11 mouse cellular contexts compared by ENCODE assay signal in the genomic region with DNA sequence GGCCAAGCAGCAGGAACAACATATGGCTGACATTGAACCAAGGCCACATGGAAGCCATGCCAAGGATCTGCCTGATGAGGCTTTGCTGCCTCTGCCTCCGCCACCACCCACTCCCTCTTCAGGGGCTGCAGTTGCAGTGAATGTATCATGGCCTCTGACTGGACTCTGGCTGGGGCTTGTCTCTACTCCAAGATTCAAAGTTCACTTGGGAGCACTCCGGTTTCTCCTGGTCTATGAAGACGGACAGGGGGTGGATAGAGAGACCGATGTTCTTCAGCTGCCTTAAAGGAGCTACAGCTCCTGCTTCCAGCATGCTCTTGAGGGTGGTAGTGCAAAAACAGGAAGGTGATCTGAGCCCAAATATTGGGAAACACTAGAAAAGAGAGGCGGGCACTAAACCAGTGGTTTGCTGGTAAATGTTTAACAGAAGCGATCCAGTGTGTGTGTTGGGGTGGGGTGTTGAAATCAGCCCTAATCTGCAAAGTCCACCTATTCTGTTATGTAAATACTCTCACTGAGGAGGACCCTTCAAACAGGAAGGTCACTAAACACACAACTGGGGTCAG. TPM values are rescaled to one million over a fixed set of nuclear protein-coding genes. Genes with fewer than 3 reads are reported as not detected.
DNase-seq lines count a peak whose midpoint lies in the region; ATAC-seq and TF ChIP-seq lines count a peak whose summit lies in the region.
"Had no signal": no experiment of that assay in that cellular context is flagged by ENCODE, and none has a peak within 500 bp of the region (broad histone marks: within the 10 kb centered on the region; RNA-seq: fewer than 3 reads in every experiment).

No protein-coding gene starts in this region.

- peak; percentile 90 for ATAC-seq in liver, postnatal 0 days
- peak; percentile 54; the same call in 1 of the 2 replicates for ATAC-seq in neutrophil, adult 5-6 weeks (ENCODE audit: extremely low read depth, insufficient number of reproducible peaks, low FRiP score, poor library complexity, severe bottlenecking)

- H3K27ac ChIP-seq in liver, postnatal 0 days (ENCODE audit: low read depth): peak overlapping the region; percentile 88
- H3K27ac ChIP-seq in left cerebral cortex, adult 2 months: no peak overlapping the region
- H3K27ac ChIP-seq: heart, embryonic 15.5 days had no signal

- H3K4me1 ChIP-seq in liver, postnatal 0 days (ENCODE audit: insufficient read depth): peaks cover 26% of the 10 kb centered on the region

- intact Hi-C loops in left cerebral cortex, adult 2 months (cut with DNase I): no loop called here

- no peaks in the 10 kb centered on the region for H3K9me3 ChIP-seq in liver, postnatal 0 days (ENCODE audit: low read length)
- H3K9me3 ChIP-seq: heart, embryonic 15.5 days had no signal

- H3K4me2 ChIP-seq in liver, postnatal 0 days (ENCODE audit: low read depth, low read length): peak overlapping the region; percentile 30; the same call in 1 of the 2 replicates
- H3K4me2 ChIP-seq: heart, embryonic 15.5 days had no signal

- H3K9ac ChIP-seq in liver, postnatal 0 days (replicated peaks): peak overlapping the region; percentile 3
- H3K9ac ChIP-seq: heart, embryonic 15.5 days had no signal

- no peak for TF ChIP-seq CTCF in liver, postnatal 0 days (IDR thresholded peaks at IDR 0.05; ENCODE audit: low read depth)
- TF ChIP-seq CTCF in left cerebral cortex, adult 2 months (IDR thresholded peaks at IDR 0.05): no peak

- H3K36me3 ChIP-seq in liver, postnatal 0 days (replicated peaks; ENCODE audit: insufficient read depth, low read length): no peaks in the 10 kb centered on the region
- H3K36me3 ChIP-seq: heart, embryonic 15.5 days had no signal

- TF ChIP-seq EP300 in liver, postnatal 0 days (IDR thresholded peaks at IDR 0.05; ENCODE audit: low read depth): peak; percentile 46; the same call in 1 of the 2 replicates

- no peak overlapping the region for H3K4me3 ChIP-seq in liver, postnatal 0 days (ENCODE audit: low read depth, low read length)
- H3K4me3 ChIP-seq in left cerebral cortex, adult 2 months: no peak overlapping the region
- H3K4me3 ChIP-seq: heart, embryonic 15.5 days had no signal

- DNase-seq in cerebellum, postnatal 10 days: peak; percentile 64 to 66
- DNase-seq in cerebellum, adult 8-10 months: no peak
- peak; percentile 92 for DNase-seq in kidney, adult 9 months
- peak; percentile 49 for DNase-seq in liver, postnatal 0 days
- no peak for DNase-seq in thymus, postnatal 10 days (ENCODE audit: low spot score in 2 of 2)
- no peak for DNase-seq in left cerebral cortex, adult 2 months (ENCODE audit: extremely low spot score in 1 of 2, low spot score in 2 of 2)
- no peak for DNase-seq in thymus, postnatal 0 days (ENCODE audit: low spot score)
- DNase-seq: adrenal gland, postnatal 25 days had no signal

- WGBS in liver, postnatal 0 days (ENCODE audit: insufficient replicate concordance): 36% methylated on average over 6 of the region's 6 CpGs

- H3K27me3 ChIP-seq in liver, postnatal 0 days (ENCODE audit: insufficient read depth, low read length): no peaks in the 10 kb centered on the region
- H3K27me3 ChIP-seq: heart, embryonic 15.5 days had no signal

RNA-seq across cellular contexts. Expression of gene Rtkn, which starts 3.7 kb away (rescaled TPM):
- polyA plus RNA-seq in liver, postnatal 0 days (2015; fragmentation: Nextera tagmentation; extraction: Ambion mirVana): 7.0 and 7.1 TPM in 2 replicates
- total RNA-seq in neutrophil, adult 5-6 weeks (2017): not detected in 2 replicates
- total RNA-seq in left cerebral cortex, adult 2 months (2021): 10 to 100 TPM; 87.0 to 97.5 TPM
- polyA plus RNA-seq in thymus, postnatal 0 days (2015; fragmentation: Nextera tagmentation; extraction: Ambion mirVana): 29.1 and 30.9 TPM in 2 replicates
- total RNA-seq: megakaryocyte-erythroid progenitor cell, adult 5-6 weeks had no signal

RNA-seq across cellular contexts. Expression of gene Ino80b, which starts 6.3 kb away (rescaled TPM):
- polyA plus RNA-seq in liver, postnatal 0 days (2015; fragmentation: Nextera tagmentation; extraction: Ambion mirVana): 5.1 and 5.7 TPM in 2 replicates
- 52.8 and 57.5 TPM in 2 replicates for total RNA-seq in neutrophil, adult 5-6 weeks (2017)
- 10 to 100 TPM; 19.9 to 22.2 TPM for total RNA-seq in left cerebral cortex, adult 2 months (2021)
- 17.7 and 17.9 TPM in 2 replicates for polyA plus RNA-seq in thymus, postnatal 0 days (2015; fragmentation: Nextera tagmentation; extraction: Ambion mirVana)

RNA-seq across cellular contexts. Expression of gene Wbp1, which starts 10.2 kb away (rescaled TPM):
- 21.0 and 22.0 TPM in 2 replicates for polyA plus RNA-seq in liver, postnatal 0 days (2015; fragmentation: Nextera tagmentation; extraction: Ambion mirVana)
- total RNA-seq in neutrophil, adult 5-6 weeks (2017): 79.6 and 83.8 TPM in 2 replicates
- 10 to 100 TPM; 42.4 to 42.5 TPM for total RNA-seq in left cerebral cortex, adult 2 months (2021)
- polyA plus RNA-seq in thymus, postnatal 0 days (2015; fragmentation: Nextera tagmentation; extraction: Ambion mirVana): 69.7 and 71.1 TPM in 2 replicates

RNA-seq across cellular contexts. Expression of gene Mogs, which starts 16.3 kb away (rescaled TPM):
- 21.4 and 21.5 TPM in 2 replicates for polyA plus RNA-seq in liver, postnatal 0 days (2015; fragmentation: Nextera tagmentation; extraction: Ambion mirVana)
- total RNA-seq in neutrophil, adult 5-6 weeks (2017): 36.2 and 36.5 TPM in 2 replicates
- total RNA-seq in left cerebral cortex, adult 2 months (2021): 10 to 100 TPM; 28.6 to 29.5 TPM
- 39.9 and 42.0 TPM in 2 replicates for polyA plus RNA-seq in thymus, postnatal 0 days (2015; fragmentation: Nextera tagmentation; extraction: Ambion mirVana)

RNA-seq across cellular contexts. Expression of gene Mrpl53, which starts 22.7 kb away (rescaled TPM):
- polyA plus RNA-seq in liver, postnatal 0 days (2015; fragmentation: Nextera tagmentation; extraction: Ambion mirVana): 88.3 and 90.2 TPM in 2 replicates
- 8.8 and 20.5 TPM in 2 replicates for total RNA-seq in neutrophil, adult 5-6 weeks (2017)
- 10 to 100 TPM; 57.5 to 61.7 TPM for total RNA-seq in left cerebral cortex, adult 2 months (2021)
- polyA plus RNA-seq in thymus, postnatal 0 days (2015; fragmentation: Nextera tagmentation; extraction: Ambion mirVana): 101 and 107 TPM in 2 replicates

Comparison
In these comparisons a context has a peak if more than half of its experiments do, and no peak if none do; other contexts are left out.
1. DNase-seq: peak in cerebellum, postnatal 10 days (2 of 2), kidney, adult 9 months (single experiment) and liver, postnatal 0 days (single experiment); none in cerebellum, adult 8-10 months (single experiment), thymus, postnatal 10 days (0 of 2), left cerebral cortex, adult 2 months (0 of 2) and thymus, postnatal 0 days (single experiment).
2. RNA of gene Rtkn, which starts 3.7 kb away (total RNA-seq): 87.0 to 97.5 TPM in left cerebral cortex, adult 2 months; not detected in neutrophil, adult 5-6 weeks; every median in the first group is over 10 times any median in the second.